Mouse (Mus musculus): ENCODE data around the gene G6pc. TPM values are rescaled to one million over a fixed set of nuclear protein-coding genes. Genes with fewer than 3 reads are reported as not detected.
"Not testable (repeated sequence)": the region's sequence is repeated elsewhere in the genome, so short reads cannot be mapped to it uniquely, and the experiment has no call there.

The G6pc gene
- not detected in 2 replicates for polyA plus RNA-seq (2015; fragmentation: Nextera tagmentation; extraction: Ambion mirVana)

- Histone ChIP-seq H3K36me3 (no peaks in the 10 kb centered on the region), H3K9ac (replicated peaks) (no peak within 1 kb of the TSS), H3K27me3 (no peaks in the 10 kb centered on the region), H3K9me3 (no peaks in the 10 kb centered on the region), H3K4me3 (replicated peaks) (no peak within 1 kb of the TSS), H3K27ac (no peak within 1 kb of the TSS), H3K4me1 (replicated peaks) (no peaks in the 10 kb centered on the region), H3K4me2 (replicated peaks) (no peak within 1 kb of the TSS)
- ATAC-seq, result no peak
- 91% methylated on average over 8 of the region's 8 CpGs for WGBS
These were observed at the start of gene G6pc for GRCm38 (mm10) chr11:101367326-101367935. Gene G6pc (plus strand): TSS chr11:101367561.

GRCm38 (mm10) chr11:101323609-101324008 lies 43.8 kb upstream of the G6pc start:
- Histone ChIP-seq H3K4me3 (replicated peaks) (no peak overlapping the region), H3K9ac (replicated peaks) (no peak overlapping the region), H3K36me3 (peaks cover 77% of the 10 kb centered on the region), H3K9me3 (no peaks in the 10 kb centered on the region), H3K4me1 (replicated peaks) (no peaks in the 10 kb centered on the region), H3K27ac (no peak overlapping the region), H3K27me3 (no peaks in the 10 kb centered on the region), H3K4me2 (replicated peaks) (no peak overlapping the region)
- peak; percentile 58 for ATAC-seq
- WGBS, result 16% methylated on average over 4 of the region's 4 CpGs

GRCm38 (mm10) chr11:101324763-101325162 lies 42.6 kb upstream of the G6pc start, which contains the start of gene Aoc2:
Gene Aoc2 (plus strand): TSS chr11:101325063.
- 98% methylated on average over 5 of the region's 5 CpGs for WGBS
- peaks cover 65% of the 10 kb centered on the region for H3K36me3 ChIP-seq
- no peaks in the 10 kb centered on the region for H3K27me3 ChIP-seq
- no peak within 1 kb of the TSS for H3K4me3 ChIP-seq (replicated peaks)
- H3K4me1 ChIP-seq (replicated peaks), result no peaks in the 10 kb centered on the region
- ATAC-seq, result no peak
- H3K9ac ChIP-seq (replicated peaks), result no peak within 1 kb of the TSS
- H3K9me3 ChIP-seq, result no peaks in the 10 kb centered on the region
- no peak within 1 kb of the TSS for H3K27ac ChIP-seq
- H3K4me2 ChIP-seq (replicated peaks), result no peak within 1 kb of the TSS

GRCm38 (mm10) chr11:101325201-101325600 lies 42.2 kb upstream of the G6pc start:
- H3K27ac ChIP-seq; H3K9me3 ChIP-seq; H3K4me2 ChIP-seq (replicated peaks); H3K4me3 ChIP-seq (replicated peaks); H3K9ac ChIP-seq (replicated peaks); H3K4me1 ChIP-seq (replicated peaks); H3K27me3 ChIP-seq: not testable (repeated sequence)
- H3K36me3 ChIP-seq, result peaks cover 61% of the 10 kb centered on the region
- WGBS, result 95% methylated on average over 11 of the region's 11 CpGs
- ATAC-seq, result 0 out of 2 replicates have a peak, but pooled peaks have one; percentile 17

- H3K27ac ChIP-seq, result no peak overlapping the region
- ATAC-seq, result no peak
- 87% methylated on average over 11 of the region's 11 CpGs for WGBS
- H3K4me1 ChIP-seq (replicated peaks), result no peaks in the 10 kb centered on the region
- H3K4me2 ChIP-seq (replicated peaks), result no peak overlapping the region
- no peak overlapping the region for H3K9ac ChIP-seq (replicated peaks)
- peaks cover 52% of the 10 kb centered on the region for H3K36me3 ChIP-seq
- H3K9me3 ChIP-seq, result no peaks in the 10 kb centered on the region
- no peak overlapping the region for H3K4me3 ChIP-seq (replicated peaks)
- H3K27me3 ChIP-seq, result no peaks in the 10 kb centered on the region
These were observed 41.2 kb upstream of the G6pc start for GRCm38 (mm10) chr11:101326147-101326546.

- no peak overlapping the region for H3K27ac ChIP-seq
- H3K36me3 ChIP-seq, result peaks cover 40% of the 10 kb centered on the region
- no peaks in the 10 kb centered on the region for H3K9me3 ChIP-seq
- no peak overlapping the region for H3K9ac ChIP-seq (replicated peaks)
- 63% methylated on average over 3 of the region's 3 CpGs for WGBS
- no peak for ATAC-seq
- H3K4me1 ChIP-seq (replicated peaks), result no peaks in the 10 kb centered on the region
- H3K4me2 ChIP-seq (replicated peaks), result no peak overlapping the region
- no peak overlapping the region for H3K4me3 ChIP-seq (replicated peaks)
- H3K27me3 ChIP-seq, result no peaks in the 10 kb centered on the region
These were observed 40.0 kb upstream of the G6pc start for GRCm38 (mm10) chr11:101327311-101327710.

- no peak for ATAC-seq
- Histone ChIP-seq H3K4me2 (replicated peaks) (no peak overlapping the region), H3K36me3 (peaks cover 24% of the 10 kb centered on the region), H3K4me1 (replicated peaks) (0 out of 2 replicates have a peak, but pooled peaks cover 4% of the 10 kb centered on the region), H3K27ac (no peak overlapping the region), H3K4me3 (replicated peaks) (no peak overlapping the region), H3K9me3 (no peaks in the 10 kb centered on the region), H3K27me3 (no peaks in the 10 kb centered on the region), H3K9ac (replicated peaks) (no peak overlapping the region)
- WGBS, result 87% methylated on average over 6 of the region's 6 CpGs
These were observed 38.3 kb upstream of the G6pc start for GRCm38 (mm10) chr11:101328941-101329635.

- Histone ChIP-seq H3K4me2 (replicated peaks) (no peak within 1 kb of the TSS), H3K36me3 (peaks cover 10% of the 10 kb centered on the region), H3K4me3 (replicated peaks) (no peak within 1 kb of the TSS), H3K27ac (no peak within 1 kb of the TSS), H3K9ac (replicated peaks) (no peak within 1 kb of the TSS), H3K4me1 (replicated peaks) (peaks cover 9% of the 10 kb centered on the region), H3K27me3 (no peaks in the 10 kb centered on the region), H3K9me3 (no peaks in the 10 kb centered on the region)
- 70% methylated on average over 7 of the region's 7 CpGs for WGBS
- no peak for ATAC-seq
These were observed 36.9 kb upstream of the G6pc start, which contains the start of gene Aoc3 for GRCm38 (mm10) chr11:101330371-101330924. Gene Aoc3 (plus strand): TSS chr11:101330605.

GRCm38 (mm10) chr11:101330961-101331360 lies 36.4 kb upstream of the G6pc start:
- not testable (repeated sequence) for H3K9me3 ChIP-seq; H3K27me3 ChIP-seq; H3K4me1 ChIP-seq (replicated peaks); H3K9ac ChIP-seq (replicated peaks); H3K27ac ChIP-seq; ATAC-seq; H3K4me2 ChIP-seq (replicated peaks); H3K36me3 ChIP-seq; H3K4me3 ChIP-seq (replicated peaks)
- WGBS, result 85% methylated on average over 6 of the region's 6 CpGs

- no peaks in the 10 kb centered on the region for H3K27me3 ChIP-seq
- H3K27ac ChIP-seq, result no peak overlapping the region
- H3K9me3 ChIP-seq, result no peaks in the 10 kb centered on the region
- H3K9ac ChIP-seq (replicated peaks), result no peak overlapping the region
- ATAC-seq, result no peak
- H3K4me3 ChIP-seq (replicated peaks), result no peak overlapping the region
- peaks cover 14% of the 10 kb centered on the region for H3K4me1 ChIP-seq (replicated peaks)
- WGBS, result 88% methylated on average over 3 of the region's 3 CpGs
- H3K36me3 ChIP-seq, result no peaks in the 10 kb centered on the region
- H3K4me2 ChIP-seq (replicated peaks), result no peak overlapping the region
These were observed 34.8 kb upstream of the G6pc start for GRCm38 (mm10) chr11:101332537-101332936.

GRCm38 (mm10) chr11:101334023-101334422 lies 33.3 kb upstream of the G6pc start:
- Histone ChIP-seq H3K27me3 (no peaks in the 10 kb centered on the region), H3K36me3 (no peaks in the 10 kb centered on the region), H3K27ac (no peak overlapping the region), H3K4me3 (replicated peaks) (no peak overlapping the region), H3K4me2 (replicated peaks) (no peak overlapping the region), H3K4me1 (replicated peaks) (peaks cover 25% of the 10 kb centered on the region), H3K9me3 (no peaks in the 10 kb centered on the region), H3K9ac (replicated peaks) (no peak overlapping the region)
- ATAC-seq, result no peak
- WGBS, result 22% methylated on average over 10 of the region's 10 CpGs

- Histone ChIP-seq H3K27ac (no peak overlapping the region), H3K4me2 (replicated peaks) (no peak overlapping the region), H3K27me3 (no peaks in the 10 kb centered on the region), H3K4me1 (replicated peaks) (peaks cover 25% of the 10 kb centered on the region), H3K9me3 (no peaks in the 10 kb centered on the region), H3K9ac (replicated peaks) (no peak overlapping the region), H3K4me3 (replicated peaks) (no peak overlapping the region), H3K36me3 (no peaks in the 10 kb centered on the region)
- 3% methylated on average over 6 of the region's 6 CpGs for WGBS
- ATAC-seq, result no peak
These were observed 32.8 kb upstream of the G6pc start for GRCm38 (mm10) chr11:101334516-101334915.
